Mouse (Mus musculus) myocyte (in vitro differentiated cells): ENCODE measurements around the gene Traf6. TPM values are rescaled to one million over a fixed set of nuclear protein-coding genes. Genes with fewer than 3 reads are reported as not detected.
A peak's percentile ranks its signal among the peaks of the same experiment; 100 is the strongest.

Experiments
- H3K27me3 ChIP-seq: one replicate; pipeline ENCODE4 v1.6.1; 2011; ENCODE audit not compliant: control insufficient read depth, insufficient read depth, insufficient read length
- H3K36me3 ChIP-seq: one replicate; pipeline ENCODE4 v1.6.1; 2011; ENCODE audit not compliant: control insufficient read depth, insufficient read depth
- H3K4me2 ChIP-seq: one replicate; pipeline ENCODE4 v1.6.1; 2011; ENCODE audit warnings: low read depth, control low read depth
- H3K4me3 ChIP-seq: one replicate; pipeline ENCODE4 v1.5.1; 2011; ENCODE audit warnings: mild to moderate bottlenecking, control low read depth, moderate library complexity
- H3K79me2 ChIP-seq: one replicate; pipeline ENCODE4 v1.6.1; 2011; ENCODE audit not compliant: control insufficient read depth, insufficient read depth
- H3ac ChIP-seq: one replicate; pipeline ENCODE4 v1.6.1; 2011; ENCODE audit not compliant: control insufficient read depth, insufficient read length
- CEBPB ChIP-seq: IDR thresholded peaks from 2 replicates; pipeline ENCODE4 v1.6.1; 2011; ENCODE audit warnings: mild to moderate bottlenecking, moderate library complexity; ENCODE audit not compliant: poor library complexity, insufficient read depth, severe bottlenecking
- E2F4 ChIP-seq: IDR thresholded peaks from one replicate; pipeline ENCODE4 v1.6.1; 2011; ENCODE audit warnings: mild to moderate bottlenecking, control low read depth, moderate library complexity; ENCODE audit not compliant: insufficient read depth
- MAX ChIP-seq: IDR thresholded peaks from one replicate; pipeline ENCODE4 v1.6.1; 2011; ENCODE audit warnings: low read depth, mild to moderate bottlenecking, control low read depth
- MYOD1 ChIP-seq, 3 experiments: IDR thresholded peaks; one replicate each; pipeline ENCODE4 v1.6.1; 2011; ENCODE audit warnings: control low read depth in 2 of 3, low read depth in 2 of 3, mild to moderate bottlenecking in 2 of 3, moderate library complexity in 1 of 3; ENCODE audit not compliant: insufficient read length in 2 of 3, control insufficient read depth in 1 of 3
- MYOG ChIP-seq, 3 experiments: IDR thresholded peaks; one replicate each; pipeline ENCODE4 v1.6.1; 2011; ENCODE audit warnings: control low read depth in 2 of 3, low read depth in 2 of 3, mild to moderate bottlenecking in 2 of 3; ENCODE audit not compliant: insufficient read length in 2 of 3, control insufficient read depth in 1 of 3, insufficient read depth in 1 of 3
- POLR2A ChIP-seq: IDR thresholded peaks from one replicate; pipeline ENCODE4 v1.6.1; 2011; ENCODE audit warnings: low read depth, mild to moderate bottlenecking, control low read depth, moderate library complexity; ENCODE audit not compliant: insufficient read length
- POLR2AphosphoS2 ChIP-seq: IDR thresholded peaks from one replicate; pipeline ENCODE4 v1.6.1; 2011; ENCODE audit warnings: low read depth, control low read depth; ENCODE audit not compliant: insufficient read length
- REST ChIP-seq: IDR thresholded peaks from one replicate; pipeline ENCODE4 v1.6.1; 2011; ENCODE audit warnings: mild to moderate bottlenecking, control low read depth, moderate library complexity; ENCODE audit not compliant: insufficient read depth, insufficient read length
- SRF ChIP-seq: IDR thresholded peaks from one replicate; pipeline ENCODE4 v1.6.1; 2011; ENCODE audit warnings: low read depth; ENCODE audit not compliant: control insufficient read depth, insufficient read length
- TCF12 ChIP-seq: IDR thresholded peaks from one replicate; pipeline ENCODE4 v1.6.1; 2011; ENCODE audit warnings: mild to moderate bottlenecking, control low read depth; ENCODE audit not compliant: poor library complexity, insufficient read depth, severe bottlenecking
- TCF3 ChIP-seq: IDR thresholded peaks from one replicate; pipeline ENCODE4 v1.6.1; 2011; ENCODE audit warnings: low read depth, control low read depth; ENCODE audit not compliant: insufficient read length
- USF1 ChIP-seq: IDR thresholded peaks from one replicate; pipeline ENCODE4 v1.6.1; 2011; ENCODE audit warnings: low read depth, mild to moderate bottlenecking, control low read depth, moderate library complexity
- polyA plus RNA-seq: library from polyadenylated mRNA; unstranded; fragments of >200 nt; fragmentation: generic; extraction: Trizol; gene quantifications from one replicate; pipeline ENCODE4 v1.2.1, GENCODE M21; 2012; ENCODE audit warnings: missing spikeins

Gene Traf6
- polyA plus RNA-seq, 1 experiment, result 5.4 TPM

- Histone ChIP-seq H3K27me3 (peaks cover 36% of the 10 kb centered on the region), H3K79me2 (peaks cover 1% of the 10 kb centered on the region), H3K4me2 (no peak overlapping the region), H3K36me3 (no peaks in the 10 kb centered on the region), H3ac (no peak overlapping the region), H3K4me3 (no peak overlapping the region)
- TF ChIP-seq MYOD1 (IDR thresholded peaks at IDR 0.05; ENCODE audit: control insufficient read depth in 1 of 3, insufficient read length in 2 of 3, low read depth in 2 of 3), result no peak
- no peak for TF ChIP-seq SRF
- no peak for TF ChIP-seq TCF12
- TF ChIP-seq POLR2AphosphoS2, result no peak
- TF ChIP-seq USF1, result no peak
- no peak for TF ChIP-seq MAX
- no peak for TF ChIP-seq REST
- TF ChIP-seq E2F4, result no peak
- TF ChIP-seq POLR2A, result no peak
- TF ChIP-seq MYOG (IDR thresholded peaks at IDR 0.05; ENCODE audit: control insufficient read depth in 1 of 3, insufficient read depth in 1 of 3, insufficient read length in 2 of 3, low read depth in 2 of 3), result no peak
- TF ChIP-seq CEBPB, result no peak
- no peak for TF ChIP-seq TCF3
Observed at GRCm38 (mm10) chr2:101673547-101673946, 4.7 kb upstream of the Traf6 start.

- H3K79me2 ChIP-seq, result peaks cover 30% of the 10 kb centered on the region
- H3K4me2 ChIP-seq, result peak overlapping the region; percentile 77
- H3K36me3 ChIP-seq, result no peaks in the 10 kb centered on the region
- H3K27me3 ChIP-seq, result peaks cover 17% of the 10 kb centered on the region
- peak overlapping the region; percentile 29 for H3ac ChIP-seq
- H3K4me3 ChIP-seq, result peak overlapping the region; percentile 91
- TF ChIP-seq CEBPB (no peak), USF1 (peak; percentile 41)
Observed at GRCm38 (mm10) chr2:101679164-101679784, 1.0 kb downstream of the Traf6 start.

GRCm38 (mm10) chr2:101684421-101684820 lies 6.2 kb downstream of the Traf6 start:
- Histone ChIP-seq H3K4me2 (no peak overlapping the region), H3K4me3 (no peak overlapping the region), H3K36me3 (peaks cover 5% of the 10 kb centered on the region), H3K79me2 (peaks cover 20% of the 10 kb centered on the region), H3ac (no peak overlapping the region), H3K27me3 (no peaks in the 10 kb centered on the region)
- TF ChIP-seq E2F4, result no peak

GRCm38 (mm10) chr2:101688011-101688410 lies 9.8 kb downstream of the Traf6 start:
- peaks cover 15% of the 10 kb centered on the region for H3K36me3 ChIP-seq
- no peak overlapping the region for H3ac ChIP-seq
- H3K4me3 ChIP-seq, result no peak overlapping the region
- no peak overlapping the region for H3K4me2 ChIP-seq
- H3K27me3 ChIP-seq, result no peaks in the 10 kb centered on the region
- no peaks in the 10 kb centered on the region for H3K79me2 ChIP-seq
- TF ChIP-seq TCF3, result no peak
- TF ChIP-seq USF1, result no peak
- TF ChIP-seq MYOD1 (IDR thresholded peaks at IDR 0.05; ENCODE audit: control insufficient read depth in 1 of 3, insufficient read length in 2 of 3, low read depth in 2 of 3), result no peak
- TF ChIP-seq MYOG (IDR thresholded peaks at IDR 0.05; ENCODE audit: control insufficient read depth in 1 of 3, insufficient read depth in 1 of 3, insufficient read length in 2 of 3, low read depth in 2 of 3), result no peak
- no peak for TF ChIP-seq SRF
- no peak for TF ChIP-seq POLR2A
- no peak for TF ChIP-seq E2F4
- TF ChIP-seq POLR2AphosphoS2, result no peak
- TF ChIP-seq TCF12, result no peak
- TF ChIP-seq CEBPB, result no peak
- no peak for TF ChIP-seq REST
- no peak for TF ChIP-seq MAX

GRCm38 (mm10) chr2:101690252-101690827 lies 12.1 kb downstream of the Traf6 start:
- Histone ChIP-seq H3ac (no peak overlapping the region), H3K27me3 (no peaks in the 10 kb centered on the region), H3K4me3 (no peak overlapping the region), H3K79me2 (no peaks in the 10 kb centered on the region), H3K36me3 (peaks cover 10% of the 10 kb centered on the region), H3K4me2 (no peak overlapping the region)
- TF ChIP-seq TCF12, result no peak
- TF ChIP-seq POLR2AphosphoS2, result no peak
- TF ChIP-seq REST, result no peak
- no peak for TF ChIP-seq MAX

GRCm38 (mm10) chr2:101693043-101693442 lies 14.8 kb downstream of the Traf6 start:
- Histone ChIP-seq H3K79me2 (no peaks in the 10 kb centered on the region), H3ac (no peak overlapping the region), H3K36me3 (peaks cover 22% of the 10 kb centered on the region), H3K4me2 (no peak overlapping the region), H3K4me3 (no peak overlapping the region), H3K27me3 (no peaks in the 10 kb centered on the region)
- TF ChIP-seq USF1, result no peak
- TF ChIP-seq POLR2AphosphoS2, result no peak
- no peak for TF ChIP-seq REST
- TF ChIP-seq TCF3, result no peak
- TF ChIP-seq MAX, result no peak
- TF ChIP-seq MYOD1 (IDR thresholded peaks at IDR 0.05; ENCODE audit: control insufficient read depth in 1 of 3, insufficient read length in 2 of 3, low read depth in 2 of 3), result no peak
- TF ChIP-seq E2F4, result no peak
- no peak for TF ChIP-seq POLR2A
